Mouse (Mus musculus) MEL-GATA-1-ER (cell line): ENCODE data around the gene Sephs1.
"Not testable (repeated sequence)": the region's sequence is repeated elsewhere in the genome, so short reads cannot be mapped to it uniquely, and the experiment has no call there.

Experiments
- DNase-seq: peaks from one replicate; pipeline ENCODE4 v3.0.0-alpha.2; 2012; ENCODE audit warnings: low read depth; ENCODE audit errors: extremely low read depth

The Sephs1 gene

GRCm38 (mm10) chr2:4907120-4907519, 25.8 kb downstream of the Sephs1 start:
- DNase-seq, result no peak

- no peak for DNase-seq
Measured at GRCm38 (mm10) chr2:4907916-4908315, 26.6 kb downstream of the Sephs1 start.

GRCm38 (mm10) chr2:4908771-4909315, 27.5 kb downstream of the Sephs1 start:
- DNase-seq, result no peak

- DNase-seq, result no peak
Measured at GRCm38 (mm10) chr2:4909909-4910308, 28.5 kb downstream of the Sephs1 start.

- no peak for DNase-seq
Measured at GRCm38 (mm10) chr2:4910521-4910920, 29.2 kb downstream of the Sephs1 start.

- DNase-seq, result no peak
Measured at GRCm38 (mm10) chr2:4913949-4914348, 32.6 kb downstream of the Sephs1 start.

GRCm38 (mm10) chr2:4916037-4916436, 34.7 kb downstream of the Sephs1 start:
- no peak for DNase-seq

- peak; percentile 24 for DNase-seq
Measured at GRCm38 (mm10) chr2:4917326-4918021, 36.1 kb downstream of the Sephs1 start.

GRCm38 (mm10) chr2:4918860-4919739, 37.7 kb downstream of the Sephs1 start, which contains the start of gene Phyh:
Gene Phyh (plus strand): TSS chr2:4919019.
- no peak for DNase-seq

- no peak for DNase-seq
Measured at GRCm38 (mm10) chr2:4921019-4921418, 39.7 kb downstream of the Sephs1 start.

- DNase-seq, result no peak
Measured at GRCm38 (mm10) chr2:4922476-4923164, 41.3 kb downstream of the Sephs1 start.

GRCm38 (mm10) chr2:4927391-4927790, 46.0 kb downstream of the Sephs1 start:
- DNase-seq, result no peak

- DNase-seq, result no peak
Measured at GRCm38 (mm10) chr2:4929230-4929629, 47.9 kb downstream of the Sephs1 start.

GRCm38 (mm10) chr2:4934516-4934915, 53.2 kb downstream of the Sephs1 start:
- no peak for DNase-seq

- DNase-seq, result no peak
Measured at GRCm38 (mm10) chr2:4937931-4938330, 56.6 kb downstream of the Sephs1 start.

GRCm38 (mm10) chr2:4940861-4941260, 59.5 kb downstream of the Sephs1 start:
- DNase-seq, result no peak

GRCm38 (mm10) chr2:4949691-4950090, 68.3 kb downstream of the Sephs1 start:
- DNase-seq, result not testable (repeated sequence)

- no peak for DNase-seq
Measured at GRCm38 (mm10) chr2:4950986-4951385, 69.6 kb downstream of the Sephs1 start.

- no peak for DNase-seq
Measured at GRCm38 (mm10) chr2:4954216-4954760, 72.9 kb downstream of the Sephs1 start.

- no peak for DNase-seq
Measured at GRCm38 (mm10) chr2:4958039-4958438, 76.7 kb downstream of the Sephs1 start.
